Mouse (Mus musculus) spleen, embryonic (tissue): ENCODE data around the gene Krt19.

Source experiments
- CTCF ChIA-PET: fragments of 350-600 bp; sonication (Branson Sonifier 250); formaldehyde crosslinking; loops from one replicate; lab custom pipeline; 2022; lab: Charles Lee

The Krt19 gene

DNA sequence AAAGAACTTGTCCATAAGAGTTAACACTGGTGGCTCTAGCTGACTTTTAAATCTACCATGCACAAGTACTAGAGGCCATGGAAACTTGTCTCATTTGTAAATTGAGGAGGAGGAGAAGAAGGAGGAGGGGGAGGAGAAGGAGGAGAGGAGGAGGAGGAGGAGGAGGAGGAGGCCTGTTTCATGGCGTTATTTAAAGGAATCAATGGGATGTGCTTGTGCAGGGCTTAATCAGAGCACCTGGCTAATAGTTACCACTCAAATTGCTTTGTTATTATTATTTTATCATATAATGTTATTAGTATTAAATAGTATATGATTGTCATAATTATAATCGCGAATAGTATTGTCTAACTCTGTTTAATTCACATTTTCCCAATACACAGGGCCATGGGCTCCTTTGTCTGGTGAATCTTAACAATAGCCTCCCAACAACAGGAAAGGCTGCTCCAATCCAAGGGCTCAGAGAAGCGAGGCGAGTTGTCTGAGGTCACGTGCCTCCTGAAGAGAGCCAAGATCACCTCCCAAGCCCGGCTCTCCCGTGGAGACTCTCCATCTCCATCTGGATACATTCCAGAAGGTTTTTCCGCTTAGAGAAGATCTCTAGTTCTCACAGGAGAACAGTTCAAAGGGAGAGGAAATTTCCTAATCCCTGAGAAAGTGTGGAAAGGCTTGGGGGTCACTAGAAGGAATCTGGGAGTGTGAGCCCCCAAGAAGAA, at the start of gene Krt19:
TSS of gene Krt19 (minus strand) at position 51 of the 716 bp plus-strand sequence.
- CTCF ChIA-PET, result interaction anchor here (0.5 kb wide), 1 partner anchor 22 kb away, joined by 14 read pairs; no protein-coding TSS in a partner anchor

DNA sequence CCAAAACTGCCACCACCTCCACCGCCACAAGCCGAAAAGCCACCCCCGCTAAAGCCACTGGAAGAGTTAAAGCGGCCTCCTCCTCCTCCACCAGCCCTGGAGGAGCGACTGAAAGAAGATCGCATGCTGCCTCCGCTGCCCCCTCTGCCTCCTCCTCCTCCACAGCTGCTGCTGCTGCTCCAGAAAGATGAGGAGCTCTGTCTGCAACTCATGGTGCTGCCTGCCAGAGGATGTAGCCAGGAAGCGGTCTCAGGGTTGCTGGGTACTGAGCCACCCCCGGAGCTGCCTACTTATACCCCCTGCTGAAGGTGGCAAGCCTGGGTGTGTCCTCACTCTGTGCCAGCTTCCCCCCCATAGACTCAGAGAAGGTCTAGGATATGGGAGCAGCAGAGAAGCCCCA, 44.5 kb upstream of the Krt19 start, which contains the start of gene Krt9:
TSS of gene Krt9 (minus strand) at position 255 of the 400 bp plus-strand sequence.
- CTCF ChIA-PET, result no interaction called here

DNA sequence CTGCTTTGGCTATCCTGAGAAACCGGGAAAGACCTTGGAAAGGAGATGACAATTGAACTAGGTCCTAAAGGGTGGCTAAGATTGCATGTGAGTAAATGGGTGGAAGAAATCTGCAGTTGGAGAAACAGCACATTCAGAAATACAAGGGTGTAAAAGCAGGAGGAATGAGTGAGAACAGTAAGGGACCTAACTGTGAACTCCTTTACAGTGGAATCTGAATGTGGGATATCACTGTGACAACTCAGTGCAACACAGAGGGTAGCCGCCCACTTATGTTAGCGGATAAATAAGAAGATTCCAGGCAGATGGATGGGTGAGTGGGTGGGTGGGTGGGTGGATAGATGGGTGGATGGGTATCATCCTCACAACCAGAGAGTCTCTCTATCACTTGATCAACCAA, 43.4 kb upstream of the Krt19 start:
- CTCF ChIA-PET, result no interaction called here

DNA sequence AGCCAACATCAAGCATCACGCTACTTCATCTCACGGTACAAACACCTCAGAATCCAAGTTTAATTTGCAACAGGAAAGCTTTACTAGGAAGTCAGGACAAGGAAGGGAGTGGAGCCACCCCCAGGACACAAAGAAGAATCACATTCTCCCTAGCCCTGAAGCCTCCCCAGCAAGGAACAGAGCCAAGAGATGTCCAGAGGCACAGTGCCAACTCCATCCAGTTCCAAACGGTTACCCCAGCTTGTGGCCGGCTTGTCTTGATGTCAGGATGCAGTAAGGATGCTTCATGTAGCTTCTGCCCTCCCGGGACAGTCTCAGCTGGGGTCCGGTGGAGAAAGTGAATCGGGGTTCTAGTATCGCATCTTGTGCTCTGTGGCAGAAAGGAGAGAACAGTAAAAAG, 38.3 kb upstream of the Krt19 start:
- CTCF ChIA-PET, result no interaction called here

DNA sequence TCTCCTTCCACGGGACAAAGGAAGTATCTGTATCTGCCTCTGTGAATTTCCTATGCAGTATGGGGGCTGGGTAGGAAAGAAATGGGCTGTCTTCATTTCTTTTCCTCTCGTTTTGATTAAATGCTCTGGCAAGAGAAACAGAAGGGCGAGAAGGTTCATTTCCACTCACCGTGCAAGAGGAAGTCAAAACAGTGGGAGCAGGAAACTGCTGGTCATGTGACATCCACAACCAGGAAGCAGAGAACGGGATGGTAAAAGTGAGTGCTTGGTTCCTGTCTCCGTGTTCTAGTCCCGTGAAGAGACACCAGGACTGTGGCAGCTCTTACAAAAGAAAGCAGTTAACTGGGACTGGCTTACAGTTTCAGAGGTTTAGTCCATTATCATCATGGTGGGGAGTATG, 33.3 kb upstream of the Krt19 start:
- CTCF ChIA-PET, result no interaction called here

DNA sequence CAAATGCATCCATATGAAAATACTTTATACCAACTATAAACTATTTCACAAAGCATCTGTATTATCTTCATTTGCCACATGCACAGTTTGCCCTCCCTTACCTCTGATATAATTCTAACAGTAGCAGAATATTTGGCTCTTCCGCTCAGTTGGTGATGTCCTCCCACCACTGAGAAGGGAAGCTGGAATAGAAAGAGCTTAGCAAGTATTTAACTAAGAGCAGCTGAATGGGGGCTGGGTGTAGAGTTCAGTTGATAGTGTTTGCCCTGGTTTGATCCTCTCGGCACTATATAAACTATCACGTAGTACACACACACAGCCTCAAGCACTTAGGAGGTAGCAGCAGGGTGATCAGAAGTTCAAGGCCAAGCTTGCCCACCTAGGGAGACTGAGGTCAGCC, 30.8 kb upstream of the Krt19 start:
- CTCF ChIA-PET, result no interaction called here

DNA sequence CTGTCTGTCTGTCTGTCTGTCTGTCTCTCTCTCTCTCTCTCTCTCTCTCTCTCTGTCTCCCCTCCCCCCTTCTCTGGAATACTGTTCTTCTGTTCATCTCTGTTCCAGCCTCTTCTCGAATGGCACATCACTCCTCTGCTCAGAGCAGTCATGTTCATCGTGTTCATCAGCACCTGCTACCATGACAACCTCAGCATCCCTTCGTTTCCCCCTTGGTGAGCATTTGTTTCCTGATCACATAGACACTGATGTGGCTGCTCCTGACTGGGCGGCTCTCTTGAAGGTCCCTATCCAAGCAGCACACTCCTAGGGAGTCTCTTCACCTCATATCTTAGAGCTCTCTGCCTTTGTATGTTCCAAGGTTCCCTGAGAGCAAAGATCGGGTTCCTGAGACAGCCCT, 29.8 kb upstream of the Krt19 start:
- CTCF ChIA-PET, result no interaction called here

DNA sequence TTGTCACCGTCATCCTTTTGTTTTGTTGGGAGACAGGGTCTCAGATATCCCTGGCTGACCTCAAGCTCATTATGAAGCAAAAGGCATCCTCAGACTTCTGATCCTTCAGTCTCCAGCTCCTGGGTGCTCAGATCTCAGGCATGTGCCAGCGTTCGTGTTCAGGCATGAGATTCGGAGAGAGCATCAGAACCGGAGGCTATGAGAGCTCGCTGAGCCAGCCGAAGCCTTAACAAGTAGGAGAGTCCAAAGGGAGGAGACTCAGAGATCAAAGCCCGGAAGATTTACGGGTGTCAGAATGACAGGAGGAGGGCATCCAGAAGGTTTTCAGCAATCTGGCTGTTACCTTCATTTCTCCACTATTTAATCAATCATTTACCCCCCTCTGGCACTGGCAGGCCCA, 28.3 kb upstream of the Krt19 start:
- CTCF ChIA-PET, result no interaction called here

DNA sequence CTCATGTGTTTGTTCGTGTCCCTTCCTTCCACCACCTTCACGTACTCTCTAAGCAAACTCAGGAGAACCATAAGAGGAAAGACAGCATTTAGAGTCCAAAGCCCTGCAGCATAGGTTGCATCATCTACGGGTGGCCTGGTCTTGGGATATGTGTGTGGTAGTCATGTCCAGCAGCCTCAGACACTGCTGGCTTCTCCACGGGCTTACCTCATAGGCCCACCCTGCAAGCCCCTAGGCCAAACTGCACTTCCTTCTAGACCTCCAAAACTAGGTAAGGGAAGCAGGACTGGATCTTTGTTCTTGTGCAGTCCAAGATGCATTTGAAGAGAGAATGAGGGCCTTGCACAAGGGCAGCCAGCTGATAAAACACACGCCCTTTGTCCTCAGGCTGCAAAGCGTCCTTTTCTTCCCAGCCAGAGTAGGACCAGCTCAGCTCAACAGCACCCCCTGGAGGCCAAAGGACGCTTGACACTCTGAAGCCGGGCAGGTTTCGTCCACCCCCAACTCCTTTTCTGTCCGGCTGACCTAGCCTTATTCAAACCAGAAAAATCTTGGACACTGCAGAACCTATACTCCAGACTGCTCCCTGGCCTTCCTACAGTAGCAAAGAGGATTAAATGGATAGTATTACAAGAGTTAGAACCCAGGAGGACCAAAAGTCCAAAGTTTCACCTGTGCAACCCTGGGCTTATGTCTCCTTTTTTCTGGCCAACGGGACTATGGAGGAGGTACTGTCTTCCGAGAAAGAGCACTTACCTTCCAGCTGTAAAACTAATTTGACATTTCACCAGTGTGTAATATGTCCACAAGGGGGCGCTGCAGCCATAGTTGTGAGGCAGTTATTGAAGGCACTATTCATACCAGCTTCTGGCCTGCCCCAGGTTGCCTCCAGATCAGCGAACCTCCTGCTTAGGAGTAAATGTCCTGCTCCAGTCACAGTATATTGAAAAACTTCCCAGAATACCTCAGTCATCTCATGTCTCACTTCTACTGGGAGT, 20.6 kb upstream of the Krt19 start:
- CTCF ChIA-PET, result no interaction called here

DNA sequence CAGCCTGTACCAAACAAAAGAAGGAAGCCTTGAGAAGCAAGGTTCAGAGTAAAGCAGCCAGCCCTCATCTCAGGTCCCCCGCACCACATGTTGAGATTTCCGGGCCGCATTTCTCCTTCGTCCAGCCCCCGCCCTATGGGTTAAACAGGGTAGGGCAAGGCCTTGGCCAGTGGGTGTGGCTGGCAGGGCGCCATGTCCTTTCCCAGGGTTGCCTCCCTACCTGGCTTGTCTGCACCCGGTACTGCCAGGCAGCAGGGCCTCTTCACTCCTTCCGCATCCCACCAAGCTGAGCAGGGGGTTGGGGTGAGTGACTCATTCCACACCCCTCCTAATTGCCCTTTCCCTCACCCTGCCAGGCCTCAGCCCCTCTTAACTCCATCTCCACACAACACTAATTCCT, 19.6 kb upstream of the Krt19 start:
- CTCF ChIA-PET, result no interaction called here

DNA sequence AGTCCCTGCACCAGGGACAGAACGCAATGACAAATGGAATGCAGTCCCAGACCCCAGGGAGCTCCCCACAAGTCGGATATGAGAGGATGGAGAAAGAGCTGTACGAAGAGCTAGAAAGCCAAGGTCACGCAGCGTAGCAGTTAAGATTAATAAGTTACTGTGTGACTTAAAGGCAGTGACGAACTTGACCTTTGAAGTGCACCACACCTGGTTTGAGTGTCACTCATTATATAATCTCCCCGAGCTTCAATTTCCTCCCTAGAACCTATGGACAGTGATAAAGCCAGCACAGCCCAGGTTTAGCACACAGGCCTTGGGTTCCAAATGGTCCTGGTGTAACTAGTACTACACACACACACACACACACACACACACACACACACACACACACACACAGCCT, 15.9 kb upstream of the Krt19 start:
- CTCF ChIA-PET, result no interaction called here

DNA sequence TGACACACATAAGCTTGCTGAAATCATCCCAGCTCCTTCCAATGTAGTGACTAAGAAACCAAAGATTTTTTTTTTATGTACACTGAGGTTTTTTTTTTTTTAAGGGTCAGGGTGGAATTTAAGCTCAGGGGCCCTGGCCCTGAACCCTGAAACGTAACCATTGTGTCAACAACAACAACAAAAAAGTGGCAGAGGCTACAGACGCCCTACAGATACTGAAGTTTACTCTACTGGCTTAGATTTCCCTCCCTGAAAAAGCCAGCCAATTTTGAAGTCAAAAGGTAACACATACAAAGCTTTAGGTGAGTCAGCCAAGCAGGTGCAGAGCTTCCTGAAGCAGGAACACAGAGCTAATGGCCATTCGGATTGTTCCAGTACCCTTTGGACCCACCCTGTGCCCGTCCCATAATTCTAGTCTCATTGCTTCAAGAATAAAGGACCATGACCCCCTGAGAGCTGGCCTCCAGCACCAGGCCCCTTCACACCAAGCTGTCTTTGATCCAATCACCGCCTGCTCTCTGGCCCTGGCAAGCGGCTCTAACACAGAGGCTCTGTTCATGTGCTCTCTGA, 9.5 kb upstream of the Krt19 start:
- CTCF ChIA-PET, result no interaction called here

DNA sequence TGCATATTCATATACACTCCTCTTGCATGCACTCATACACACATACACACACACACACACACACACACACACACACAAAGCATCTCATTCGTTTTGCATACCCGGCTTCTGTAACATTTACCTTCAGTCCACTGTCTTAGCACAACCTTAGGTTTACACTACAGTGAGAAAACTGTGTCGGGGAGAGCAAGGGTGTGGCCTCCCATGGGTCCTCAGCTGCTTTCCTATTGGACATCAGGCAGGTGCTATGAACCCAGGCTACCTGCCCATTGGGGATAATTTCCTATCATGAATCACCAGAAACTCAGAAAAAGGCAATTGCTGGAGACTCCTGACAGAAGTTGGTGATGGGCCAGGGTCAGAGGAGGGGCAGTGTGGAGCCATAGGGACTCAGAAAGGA, 8.9 kb upstream of the Krt19 start:
- CTCF ChIA-PET, result no interaction called here

DNA sequence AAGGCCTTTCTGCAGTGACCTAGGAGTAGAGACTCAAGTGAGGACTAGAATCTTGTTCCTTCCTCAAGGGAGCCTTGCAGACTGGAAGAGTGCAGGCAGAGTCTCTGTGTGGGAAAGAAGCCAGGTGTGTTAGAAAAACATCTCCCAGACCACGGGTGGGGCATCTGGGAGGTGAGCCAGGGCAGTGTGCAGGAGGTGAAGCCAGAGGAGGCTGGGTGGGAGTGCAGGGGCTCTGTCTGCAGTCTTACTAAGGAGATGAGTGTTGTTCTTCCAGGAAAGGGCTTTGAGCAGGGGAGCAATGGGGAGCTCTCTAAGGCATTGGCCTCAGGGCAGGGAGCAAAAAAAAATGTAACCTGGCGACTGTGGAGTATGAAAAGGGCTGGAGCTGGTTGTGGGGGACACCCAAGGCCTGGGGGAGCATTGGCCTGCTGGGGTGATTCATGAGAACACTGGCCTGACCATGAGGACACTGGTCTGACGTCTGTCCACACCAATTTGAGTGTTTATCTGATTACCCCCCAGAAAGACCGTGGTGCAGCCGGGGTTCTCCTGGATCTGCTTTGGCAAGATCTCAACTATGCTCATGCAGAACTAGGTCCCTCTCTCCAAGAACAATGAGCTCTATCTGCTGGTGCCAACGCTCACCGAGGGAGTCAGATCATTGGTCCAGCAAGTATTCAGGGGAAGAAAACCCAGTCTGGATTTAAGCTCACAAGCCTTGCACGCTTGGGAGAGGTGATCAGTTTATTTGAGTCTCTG, 7.2 kb upstream of the Krt19 start:
- CTCF ChIA-PET, result no interaction called here

DNA sequence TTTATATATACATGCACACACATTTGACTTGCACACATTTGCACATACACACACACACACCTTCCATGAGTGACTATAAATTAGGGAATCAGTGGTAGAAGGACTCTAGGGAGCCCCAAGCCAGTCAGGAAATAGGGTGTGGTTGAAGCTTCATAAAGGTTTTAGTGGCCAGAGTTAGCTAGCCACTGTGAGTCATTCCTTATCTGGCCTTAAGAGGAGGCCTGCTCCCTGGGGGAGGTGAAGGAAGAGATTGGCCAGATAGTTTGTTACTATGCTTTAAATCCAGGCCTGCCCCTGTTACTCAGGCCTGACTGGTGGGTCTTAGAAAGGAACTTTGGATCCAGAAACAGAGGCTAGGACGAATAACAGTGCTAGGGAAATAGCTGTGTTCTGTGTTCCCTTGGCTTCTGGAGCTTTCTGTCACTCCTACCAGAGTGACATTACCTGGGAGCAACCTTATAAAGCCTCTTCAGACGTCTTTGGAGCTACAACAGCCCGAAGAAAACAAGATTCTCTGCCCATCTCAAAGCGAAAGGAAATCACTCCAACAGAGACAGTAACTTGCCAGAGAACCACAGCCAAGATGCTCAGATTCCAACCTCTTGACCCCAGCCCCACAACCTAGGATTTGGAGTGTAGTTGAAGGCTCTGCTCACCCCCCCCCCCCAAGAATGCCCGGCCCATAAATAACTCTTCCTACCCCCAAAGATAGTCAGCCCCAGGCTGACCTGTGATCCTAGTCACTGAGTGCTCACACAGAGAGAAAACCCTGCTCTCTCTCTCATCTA, 705 bp downstream of the Krt19 start:
- CTCF ChIA-PET, result interaction anchor here (0.5 kb wide), 1 partner anchor 23 kb away, joined by 14 read pairs; no protein-coding TSS in a partner anchor

DNA sequence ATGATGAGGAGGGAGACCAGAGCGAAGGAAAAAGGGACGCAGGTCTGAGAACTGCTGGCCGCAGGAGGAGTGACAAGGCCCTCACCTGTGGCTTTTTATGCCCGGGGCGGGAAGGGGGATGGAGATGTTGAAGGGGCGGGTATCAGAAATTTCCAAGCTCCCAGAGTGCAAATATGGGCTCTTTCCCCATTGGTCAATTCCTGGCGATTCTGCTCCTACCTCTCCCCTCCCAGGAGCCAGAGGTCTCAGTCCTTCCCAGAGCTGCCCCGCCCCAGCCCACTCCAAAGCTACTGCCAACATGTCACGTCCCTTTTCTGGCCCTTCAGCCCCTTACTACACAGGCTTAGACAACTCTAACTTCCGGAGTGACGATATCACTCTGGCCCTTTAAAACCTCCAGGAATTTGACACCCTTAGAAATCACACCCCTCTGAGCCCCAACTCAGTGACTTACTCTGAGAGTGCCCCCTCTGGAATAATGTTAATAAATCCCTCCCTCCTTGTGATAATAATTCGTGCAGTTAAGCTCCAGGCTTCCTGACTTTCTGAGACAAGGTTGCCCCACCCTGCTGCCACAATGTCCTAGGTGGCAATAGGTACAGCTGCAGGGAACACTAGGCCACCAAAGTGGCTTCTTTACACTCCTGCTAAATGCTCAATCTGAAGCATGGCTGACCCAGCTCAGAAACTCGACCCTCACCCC, 2.5 kb downstream of the Krt19 start:
- CTCF ChIA-PET, result no interaction called here

DNA sequence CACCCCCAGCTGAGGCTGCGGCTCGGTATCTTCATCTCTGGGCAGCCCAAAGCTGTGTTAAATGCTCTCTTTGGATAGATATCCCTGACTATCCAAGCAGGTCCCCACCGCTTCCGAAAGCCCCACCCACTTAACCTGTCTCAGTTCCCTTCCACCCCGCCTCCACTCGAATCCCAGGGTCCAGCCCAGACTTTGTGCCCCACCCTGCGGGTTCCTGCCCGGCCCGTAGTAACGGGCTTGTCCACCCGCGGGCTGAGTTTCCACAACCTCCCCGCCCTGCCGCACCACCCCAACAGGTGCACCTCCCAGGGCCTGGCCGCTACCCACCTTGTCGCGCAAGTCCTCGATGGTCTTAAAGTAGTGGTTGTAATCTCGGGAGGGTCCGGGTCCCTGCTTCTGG, 3.4 kb downstream of the Krt19 start:
- CTCF ChIA-PET, result no interaction called here

DNA sequence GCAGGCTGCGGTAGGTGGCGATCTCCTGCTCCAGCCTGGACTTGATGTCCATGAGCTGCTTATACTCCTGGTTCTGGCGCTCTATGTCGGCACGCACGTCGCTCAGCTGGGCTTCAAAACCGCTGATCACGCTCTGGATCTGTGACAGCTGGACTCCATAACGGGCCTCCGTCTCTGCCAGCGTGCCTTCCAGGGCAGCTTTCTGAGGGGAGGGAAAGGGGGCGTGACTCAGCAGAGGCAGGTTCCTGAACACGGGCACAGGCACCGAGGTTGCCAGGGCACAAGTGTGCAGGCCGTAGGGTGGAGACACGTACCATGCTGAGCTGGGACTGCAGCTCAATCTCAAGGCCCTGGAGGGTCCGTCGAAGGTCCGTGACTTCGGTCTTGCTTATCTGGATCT, 7.5 kb downstream of the Krt19 start:
- CTCF ChIA-PET, result no interaction called here

DNA sequence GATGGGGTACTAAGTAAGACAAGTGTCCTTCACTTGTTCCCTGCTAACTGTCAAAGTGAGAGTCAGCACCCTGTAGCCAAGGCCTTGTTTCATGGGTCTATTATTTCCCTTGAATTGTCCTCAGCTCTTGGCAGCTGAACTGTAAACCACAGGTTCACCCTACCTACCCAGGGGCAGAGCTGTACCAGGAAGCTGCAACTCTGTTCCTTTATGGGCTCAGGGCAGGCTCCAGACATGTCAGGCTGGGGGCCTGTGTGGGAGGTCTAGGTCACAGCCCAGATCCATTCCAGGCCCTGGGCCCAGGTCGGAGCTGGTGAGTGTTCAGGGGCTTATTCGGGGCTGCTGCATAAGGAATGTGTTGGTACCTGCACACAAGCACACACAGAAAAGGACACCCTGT, 9.1 kb downstream of the Krt19 start:
- CTCF ChIA-PET, result no interaction called here

DNA sequence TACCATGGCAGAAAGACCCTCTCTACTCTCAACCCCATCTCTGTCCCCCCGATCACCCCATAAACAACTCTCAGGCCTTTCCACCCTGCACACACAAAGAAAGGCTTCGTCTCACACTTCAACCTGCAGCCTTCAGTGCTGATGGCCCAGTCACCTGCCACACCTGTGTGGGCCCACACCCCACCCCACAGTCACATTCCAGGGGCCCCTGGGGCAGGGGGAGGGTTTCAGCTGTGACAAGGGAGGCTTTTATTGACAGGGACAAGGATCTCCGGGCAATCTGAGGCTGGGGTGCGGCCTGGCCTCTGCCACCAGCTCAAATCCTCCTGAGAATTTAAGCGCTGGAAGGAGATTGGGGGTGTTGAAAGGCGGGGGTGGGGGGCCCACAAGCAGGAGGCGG, 9.7 kb downstream of the Krt19 start:
- CTCF ChIA-PET, result no interaction called here
